Mouse (Mus musculus): Measurements from ENCODE around the gene Ces1f.
"Not testable (repeated sequence)": the region's sequence is repeated elsewhere in the genome, so short reads cannot be mapped to it uniquely, and the experiment has no call there.

The Ces1f gene

DNA sequence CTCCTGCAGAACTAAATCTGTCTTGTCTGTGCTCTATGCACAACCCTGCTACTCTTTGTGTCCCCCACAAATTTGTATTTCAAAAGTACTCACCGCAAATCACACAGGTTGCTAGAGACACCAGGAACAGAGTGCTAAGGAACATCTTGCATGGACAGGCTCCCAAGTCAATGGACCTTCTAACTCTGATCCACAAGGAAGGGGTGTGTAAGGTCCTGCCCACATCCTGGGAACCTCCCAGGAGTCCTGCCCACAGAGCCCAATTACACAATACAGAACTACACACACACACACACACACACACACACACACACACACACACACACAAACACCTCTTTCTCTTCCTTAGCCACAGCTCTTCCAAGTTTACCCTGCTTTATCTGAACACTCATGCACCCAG lies at the start of gene Ces1f:
Ces1f (minus strand) TSS at position 192 of the 400 bp plus-strand sequence.
- no peak for DNase-seq

DNA sequence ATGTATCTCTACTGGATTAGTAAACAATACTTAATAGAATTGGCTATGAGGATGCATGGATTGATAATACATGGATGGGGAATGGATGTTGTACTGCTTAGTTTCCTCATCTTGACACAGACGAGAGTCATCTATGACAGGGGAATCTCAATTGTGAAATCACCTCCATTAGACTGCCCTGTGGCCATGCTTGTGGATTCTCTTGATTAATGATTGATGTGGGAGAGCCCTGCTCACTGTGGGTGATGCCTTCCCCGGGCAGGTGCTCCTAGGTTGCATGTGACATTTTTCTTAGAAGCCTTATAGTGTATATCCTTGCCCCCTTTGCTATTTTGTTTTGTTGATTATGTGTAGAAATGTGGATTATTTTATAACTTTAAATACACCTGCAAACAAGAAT lies 45.6 kb upstream of the Ces1f start:
- DNase-seq, result no peak

- DNase-seq, result no peak
Observed at GRCm38 (mm10) chr8:93317031-93317430, 37.5 kb upstream of the Ces1f start.

DNA sequence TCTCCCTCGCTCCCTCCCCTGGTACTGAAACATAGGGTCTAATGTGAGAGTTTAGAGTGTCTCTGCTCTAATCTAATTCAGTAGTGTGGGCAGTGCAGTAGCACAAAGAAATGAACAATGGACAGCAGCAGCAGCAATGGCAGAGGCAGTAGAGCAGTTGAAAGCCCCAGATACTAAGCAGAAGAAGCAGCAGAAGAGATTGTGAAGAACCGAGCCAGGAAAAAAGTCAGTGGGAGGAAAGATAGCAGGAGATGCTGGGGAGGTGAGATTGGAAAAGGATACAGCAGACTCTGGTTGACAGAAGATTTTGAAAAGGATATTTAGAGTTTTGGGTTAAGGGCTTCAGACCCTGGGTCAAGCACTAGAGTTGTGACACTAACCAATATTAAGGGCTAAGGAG lies 36.0 kb upstream of the Ces1f start:
- DNase-seq, result no peak

DNA sequence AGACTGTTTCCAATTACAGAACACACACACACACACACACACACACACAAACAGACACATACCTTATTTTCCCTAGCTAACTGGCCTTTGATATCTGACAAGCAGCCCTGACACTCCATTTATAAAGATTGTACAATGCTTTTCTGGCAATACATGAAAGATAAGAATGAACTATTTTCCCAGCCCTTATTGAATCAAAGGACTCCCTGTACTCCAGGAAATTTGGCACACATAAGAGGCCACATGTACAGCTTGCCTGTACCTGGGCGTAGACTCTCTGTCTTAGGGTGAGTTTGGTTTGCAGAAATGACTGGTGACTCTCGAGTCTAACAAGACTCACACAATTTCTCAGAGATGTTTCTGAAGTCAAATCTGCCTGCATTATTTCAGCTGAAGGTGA lies 4.3 kb upstream of the Ces1f start:
- no peak for DNase-seq

DNA sequence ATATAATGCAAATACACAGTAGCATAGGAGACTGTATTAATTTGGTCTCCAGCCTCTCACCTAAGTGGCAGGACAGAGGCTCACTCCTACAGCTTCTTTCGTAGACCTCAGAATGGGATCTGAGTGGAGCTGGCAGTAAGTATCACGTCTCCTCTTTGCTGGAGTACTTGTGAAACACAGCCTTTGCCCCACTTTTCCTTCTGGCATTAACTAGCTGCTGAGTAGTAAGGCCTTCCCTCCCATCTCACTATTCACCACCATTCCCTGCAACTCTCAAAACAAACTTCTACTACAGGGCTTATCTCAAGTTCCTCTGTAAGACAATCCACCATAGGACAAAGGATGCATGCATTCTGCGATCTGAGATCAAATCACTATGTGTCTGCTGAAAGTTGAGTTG lies 2.8 kb upstream of the Ces1f start:
- DNase-seq, result no peak

DNA sequence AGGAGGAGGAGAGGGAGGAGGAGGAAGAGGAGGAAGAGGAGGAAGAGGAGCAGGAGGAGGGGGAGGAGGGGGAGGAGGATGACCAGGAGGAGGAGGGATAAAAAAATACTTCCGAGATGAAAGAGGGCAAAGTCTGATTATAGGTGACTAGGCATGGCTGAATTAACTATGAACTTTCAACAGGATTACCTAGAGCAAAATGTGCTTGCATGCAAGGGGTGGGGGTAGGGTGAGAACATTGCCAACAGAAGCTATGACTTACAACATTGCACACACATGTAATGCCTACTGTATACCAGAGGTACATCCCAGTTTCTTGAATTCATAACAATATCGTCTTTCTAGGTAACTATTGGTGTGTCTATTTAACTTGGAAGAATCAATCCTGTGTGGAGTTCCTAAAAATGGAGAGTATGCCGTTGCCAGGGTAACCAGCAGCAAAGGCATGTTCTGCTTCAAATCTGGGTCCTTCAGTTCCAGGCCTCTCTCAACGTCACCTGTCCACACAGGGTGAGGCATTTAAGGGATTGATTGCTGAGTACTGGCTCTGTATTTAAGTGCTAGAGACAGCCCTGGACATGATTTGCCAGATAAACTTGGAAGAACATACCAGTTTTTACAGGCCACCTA lies 1.3 kb downstream of the Ces1f start:
- DNase-seq, result no peak

DNA sequence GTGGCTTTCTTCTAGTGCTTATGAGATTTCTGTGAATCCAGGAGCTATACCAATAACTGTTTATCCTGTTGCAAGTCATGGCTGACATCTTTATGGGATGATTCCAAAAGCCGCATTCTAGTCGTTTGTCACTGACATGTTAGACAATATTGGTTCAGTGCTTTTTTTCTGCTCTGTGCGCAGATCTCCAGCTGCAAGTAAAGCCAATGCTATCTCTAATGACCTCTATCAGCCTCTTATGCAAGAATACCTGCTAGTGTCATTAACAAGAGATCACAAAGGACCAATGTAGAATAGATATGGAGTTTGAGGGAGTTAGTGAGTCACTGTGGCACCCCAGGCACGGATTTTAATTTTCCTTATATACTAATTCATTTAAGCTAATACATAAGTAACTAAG lies 4.9 kb downstream of the Ces1f start:
- DNase-seq, result no peak

GRCm38 (mm10) chr8:93273321-93273720 lies 6.2 kb downstream of the Ces1f start:
- DNase-seq, result no peak

GRCm38 (mm10) chr8:93272686-93273085 lies 6.9 kb downstream of the Ces1f start:
- no peak for DNase-seq

GRCm38 (mm10) chr8:93261436-93261835 lies 18.1 kb downstream of the Ces1f start:
- no peak for DNase-seq

DNA sequence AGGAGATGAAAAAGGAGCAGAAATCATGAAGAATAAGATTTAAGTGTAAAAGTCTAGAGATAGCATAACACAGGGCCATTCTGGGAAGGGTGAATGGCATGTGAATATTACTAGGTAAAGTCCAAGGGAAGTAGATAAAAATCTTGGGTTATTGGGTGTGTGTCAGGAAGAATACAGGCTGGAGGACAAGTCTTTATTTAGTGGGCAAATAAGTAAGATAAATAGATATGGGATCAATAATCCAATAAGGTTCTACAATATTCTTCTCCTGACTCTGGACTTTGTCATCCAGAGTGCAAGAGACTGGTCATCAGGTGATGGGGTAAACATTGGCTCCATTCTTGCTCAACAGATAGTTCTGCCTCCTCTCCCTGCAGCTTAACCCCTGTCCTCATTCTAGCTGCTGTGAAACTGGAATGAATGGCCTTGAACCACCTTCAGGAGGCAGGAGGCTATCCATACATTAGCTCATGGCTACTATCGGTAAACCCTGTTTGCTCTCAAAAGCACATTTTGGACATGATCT lies 27.1 kb downstream of the Ces1f start:
- no peak for DNase-seq

GRCm38 (mm10) chr8:93246057-93246456 lies 33.5 kb downstream of the Ces1f start:
- DNase-seq, result no peak

DNA sequence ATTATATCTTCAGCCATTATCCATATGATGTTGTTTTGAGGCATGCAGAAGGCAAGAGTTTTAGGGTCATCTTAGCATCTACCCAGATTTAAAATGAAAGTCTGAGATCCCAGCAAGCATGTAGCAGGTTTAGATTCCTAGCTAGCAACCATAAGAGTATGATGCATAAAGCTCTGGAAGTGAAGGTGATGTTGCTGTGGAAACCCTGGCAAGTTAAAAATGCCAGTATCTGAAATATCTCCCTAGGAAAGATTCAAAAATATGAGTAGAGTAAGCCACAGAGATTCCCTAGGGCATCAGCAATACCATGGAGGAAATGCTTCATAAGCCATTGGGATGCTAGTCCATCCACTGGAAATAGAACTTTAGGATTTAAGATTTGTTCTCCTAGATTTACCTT lies 39.7 kb downstream of the Ces1f start:
- no peak for DNase-seq

DNA sequence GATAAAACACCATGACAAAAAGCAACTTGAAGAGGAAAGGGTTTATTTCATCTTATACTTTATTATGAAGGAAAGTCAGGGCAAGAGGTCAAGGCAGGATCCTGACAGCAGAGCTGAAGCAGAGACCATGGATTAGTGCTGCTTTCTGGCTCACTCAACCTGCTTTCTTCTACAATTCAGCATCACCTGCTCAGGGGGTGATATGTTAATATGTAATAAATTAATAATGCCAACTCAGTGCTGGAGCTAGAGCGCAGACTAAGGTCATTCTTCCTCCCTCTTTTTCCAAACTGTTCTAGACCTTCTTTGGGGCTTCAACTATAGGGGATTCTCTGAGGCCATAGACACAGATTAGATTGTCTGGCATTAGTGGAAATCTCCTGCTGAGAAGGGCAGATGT lies 43.9 kb downstream of the Ces1f start:
- no peak for DNase-seq

- no peak for DNase-seq
Observed at GRCm38 (mm10) chr8:93234706-93235105, 44.8 kb downstream of the Ces1f start.

DNA sequence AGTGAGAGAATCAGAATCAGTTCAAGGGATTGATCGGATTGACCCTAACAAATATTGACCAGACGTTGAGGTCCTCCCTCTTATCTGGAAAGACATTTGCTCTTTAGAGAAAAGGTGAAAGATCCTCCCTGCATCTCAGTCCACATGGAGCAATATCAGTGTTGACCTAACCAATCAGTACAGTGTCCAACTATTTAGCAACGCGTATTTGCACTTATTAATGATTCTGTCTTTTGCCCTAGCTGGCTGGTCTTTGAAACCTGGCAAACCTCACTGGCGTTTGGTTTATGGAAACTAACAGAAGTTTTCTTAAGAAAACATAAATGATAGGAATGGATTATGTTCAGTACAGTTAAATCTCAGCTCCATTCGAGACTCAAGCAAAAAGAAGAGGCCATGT lies 45.5 kb downstream of the Ces1f start:
- no peak for DNase-seq

DNA sequence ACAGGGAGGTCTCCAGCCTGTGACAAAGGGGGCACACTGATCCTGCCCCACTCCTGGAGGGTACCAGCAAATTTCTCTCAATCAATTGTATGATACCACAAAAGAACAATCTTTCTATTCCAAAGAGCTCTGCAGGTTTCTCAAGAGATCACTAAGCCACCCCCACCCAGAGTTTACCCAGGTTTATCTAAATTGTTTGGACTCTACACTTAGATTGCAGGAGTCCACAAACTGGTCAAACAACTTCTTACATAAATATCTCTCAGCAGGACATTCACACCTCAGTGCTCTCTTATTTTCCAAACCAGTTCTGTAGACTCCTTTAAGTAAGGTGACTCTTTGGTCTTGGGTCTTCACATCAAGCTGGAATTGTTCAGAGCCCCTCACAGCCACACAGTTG lies 50.1 kb downstream of the Ces1f start, which contains the start of gene Ces1e:
Ces1e (minus strand) TSS at position 174 of the 400 bp plus-strand sequence.
- DNase-seq, result no peak

GRCm38 (mm10) chr8:93228673-93229370 lies 50.7 kb downstream of the Ces1f start:
- DNase-seq, result no peak

DNA sequence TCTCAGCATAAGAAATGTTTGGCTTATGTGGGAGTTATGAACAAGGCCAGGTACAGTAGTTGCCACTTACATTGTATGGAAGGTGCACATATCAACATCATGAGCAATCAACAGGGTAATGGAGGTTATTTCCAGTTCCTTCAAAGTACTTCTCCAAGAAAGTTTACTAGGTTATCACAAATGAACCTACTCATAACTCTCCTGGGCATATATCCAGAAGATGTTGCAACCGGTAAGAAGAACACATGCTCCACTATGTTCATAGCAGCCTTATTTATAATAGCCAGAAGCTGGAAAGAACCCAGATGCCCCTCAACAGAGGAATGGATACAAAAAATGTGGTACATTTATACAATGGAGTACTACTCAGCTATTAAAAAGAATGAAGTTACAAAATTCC lies 53.1 kb downstream of the Ces1f start:
- DNase-seq, result not testable (repeated sequence)

DNA sequence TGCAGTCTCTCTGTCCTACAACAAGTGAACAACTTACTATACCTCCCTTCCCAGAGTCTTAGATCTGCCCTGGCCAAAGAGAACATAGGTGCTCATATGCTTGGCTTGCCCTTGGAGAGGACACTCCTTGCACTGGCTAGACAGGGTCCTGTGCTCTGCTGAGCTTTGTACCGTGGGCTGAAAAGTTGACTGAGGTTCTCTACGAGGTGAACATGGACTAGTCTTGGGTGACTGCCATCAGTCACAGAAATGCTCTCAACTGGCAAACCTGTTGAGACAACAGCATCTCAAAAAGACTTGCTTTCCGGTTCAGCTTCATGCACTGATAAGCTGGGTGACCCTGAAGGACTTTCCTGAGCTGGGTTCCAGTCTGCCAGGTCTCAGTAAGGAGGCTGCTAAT lies 57.7 kb downstream of the Ces1f start:
- DNase-seq, result no peak

DNA sequence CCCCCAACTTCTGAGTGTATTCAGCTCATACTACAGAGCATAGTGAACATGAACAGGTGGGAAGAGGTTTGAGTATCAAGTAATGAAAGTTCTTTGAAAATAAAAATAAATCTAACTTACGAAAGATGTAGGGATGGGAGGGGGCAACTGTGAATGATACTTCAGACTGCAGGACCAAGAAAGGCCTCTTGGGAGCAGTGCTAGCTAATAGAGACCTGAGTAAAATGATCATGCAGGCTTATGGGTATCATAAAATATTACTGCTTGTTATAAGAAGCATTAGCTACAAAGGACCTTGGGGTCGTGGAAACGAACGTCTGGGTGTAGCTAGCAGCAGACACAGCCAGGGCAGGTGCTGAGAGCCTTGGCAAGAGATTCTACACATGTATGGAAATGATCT lies 61.7 kb downstream of the Ces1f start:
- no peak for DNase-seq

GRCm38 (mm10) chr8:93217375-93217774 lies 62.2 kb downstream of the Ces1f start:
- DNase-seq, result no peak

DNA sequence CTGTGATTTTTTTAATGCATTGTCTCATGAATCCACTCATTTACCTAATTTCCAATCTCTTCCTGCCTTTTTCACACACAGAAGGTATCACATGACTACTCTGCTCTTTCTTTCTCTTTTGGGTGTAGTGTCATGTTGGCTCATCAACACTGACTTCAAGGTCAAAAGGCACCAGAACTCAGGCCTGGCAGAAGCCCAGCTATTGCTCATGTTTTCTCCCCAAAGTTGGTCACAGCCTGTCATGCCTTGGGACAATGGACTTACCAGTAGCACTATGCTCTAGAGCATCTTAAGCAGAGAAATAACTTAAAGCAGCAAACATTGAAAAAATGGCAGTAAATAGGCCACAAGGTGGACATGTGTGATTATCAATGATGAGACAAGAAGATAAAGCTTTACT lies 68.5 kb downstream of the Ces1f start:
- DNase-seq, result no peak

Data from thymus, postnatal 4 days (tissue).